Mouse (Mus musculus) embryonic fibroblast, embryonic 13.5 days (primary cell): ENCODE measurements around the gene Zdhhc14.

ENCODE experiments used
- CTCF ChIP-seq: IDR thresholded peaks from 2 replicates; pipeline ENCODE4 v1.5.1; 2011; ENCODE audit warnings: mild to moderate bottlenecking, control low read depth, low read length, moderate library complexity, borderline replicate concordance; ENCODE audit not compliant: insufficient read depth
- POLR2A ChIP-seq: IDR thresholded peaks from 2 replicates; pipeline ENCODE4 v1.6.1; 2011; ENCODE audit warnings: low read depth, mild to moderate bottlenecking, control low read depth, low read length, moderate library complexity

GRCm38 (mm10) chr17:5614771-5615318 is 122.5 kb downstream of the Zdhhc14 start:
- TF ChIP-seq CTCF, result no peak
- no peak for TF ChIP-seq POLR2A
